Mouse (Mus musculus): ENCODE data around the gene Pde11a. TPM values are rescaled to one million over a fixed set of nuclear protein-coding genes. Genes with fewer than 3 reads are reported as not detected.

The Pde11a gene
- polyA plus RNA-seq, 1 experiment, result 0.30 TPM

DNA sequence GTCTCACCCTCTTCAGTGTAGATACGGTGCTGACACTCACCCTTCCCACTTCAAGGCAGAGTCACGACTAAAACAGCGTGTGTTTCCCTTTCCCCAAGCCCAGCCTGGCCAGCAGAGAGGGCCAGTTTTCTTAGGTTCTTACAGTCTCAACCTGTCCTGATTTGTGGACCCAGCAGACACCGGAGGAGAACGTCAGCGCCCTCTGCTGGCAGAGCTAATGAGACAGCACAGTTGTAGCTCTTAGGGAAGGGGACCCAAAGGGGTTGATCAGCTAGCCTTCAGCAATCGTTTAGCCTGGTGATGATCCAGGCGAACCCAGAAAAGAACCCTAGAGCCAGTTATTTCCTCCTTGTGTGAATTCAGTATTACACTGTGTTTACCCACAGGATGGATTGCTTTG, 337.2 kb downstream of the Pde11a start:
- WGBS, result 28% methylated on average over 8 of the region's 8 CpGs

DNA sequence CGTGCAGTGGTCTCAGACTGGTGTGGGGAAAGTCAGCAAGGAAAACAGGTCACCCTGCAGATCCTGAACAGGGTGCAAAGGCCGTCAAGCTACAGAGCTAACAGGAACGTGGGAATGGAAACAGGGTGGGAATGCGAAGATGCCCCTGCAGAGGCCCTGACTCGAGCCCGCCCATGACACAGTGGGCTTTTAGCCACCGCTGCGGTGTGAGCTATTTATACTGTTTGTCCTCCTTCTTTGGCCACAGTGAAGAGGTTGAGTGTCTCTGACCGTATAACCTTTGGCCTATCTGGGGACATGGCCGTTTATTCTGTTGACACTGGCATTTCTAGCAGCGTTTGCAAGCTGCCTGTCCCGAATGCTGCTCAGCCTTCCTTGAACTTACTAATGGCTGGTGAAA, 338.9 kb downstream of the Pde11a start:
- H3K4me1 ChIP-seq (ENCODE audit: control insufficient read depth, insufficient read depth, insufficient read length, low read length), result peaks cover 7% of the 10 kb centered on the region; the same call in 1 of the 2 replicates
- no peak overlapping the region for H3K27ac ChIP-seq (ENCODE audit: insufficient read depth, low read depth, low read length)
- TF ChIP-seq POLR2A (IDR thresholded peaks at IDR 0.05; ENCODE audit: low read depth, low read length) (no peak), CTCF (IDR thresholded peaks at IDR 0.05; ENCODE audit: extremely low read depth, insufficient read length, insufficient replicate concordance, low read depth, low read length) (no peak)
- WGBS, result 37% methylated on average over 12 of the region's 12 CpGs
- no peaks in the 10 kb centered on the region for H3K36me3 ChIP-seq (ENCODE audit: control insufficient read depth, insufficient read depth, low read length)
- H3K27me3 ChIP-seq (ENCODE audit: control insufficient read depth, insufficient read depth, low read length), result no peaks in the 10 kb centered on the region
- no peak overlapping the region for H3K4me3 ChIP-seq (ENCODE audit: low read depth, low read length)

More for the DNA sequence above, 337.2 kb downstream of the Pde11a start:
- Histone ChIP-seq H3K4me1 (ENCODE audit: control insufficient read depth, insufficient read depth, insufficient read length, low read length) (peaks cover 7% of the 10 kb centered on the region; the same call in 1 of the 2 replicates), H3K4me3 (ENCODE audit: low read depth, low read length) (no peak overlapping the region), H3K36me3 (ENCODE audit: control insufficient read depth, insufficient read depth, low read length) (no peaks in the 10 kb centered on the region), H3K27me3 (ENCODE audit: control insufficient read depth, insufficient read depth, low read length) (no peaks in the 10 kb centered on the region), H3K27ac (ENCODE audit: insufficient read depth, low read depth, low read length) (no peak overlapping the region)
- TF ChIP-seq CTCF (IDR thresholded peaks at IDR 0.05; ENCODE audit: extremely low read depth, insufficient read length, insufficient replicate concordance, low read depth, low read length) (peak; percentile 84; the same call in 1 of the 2 replicates), POLR2A (IDR thresholded peaks at IDR 0.05; ENCODE audit: low read depth, low read length) (no peak)

DNA sequence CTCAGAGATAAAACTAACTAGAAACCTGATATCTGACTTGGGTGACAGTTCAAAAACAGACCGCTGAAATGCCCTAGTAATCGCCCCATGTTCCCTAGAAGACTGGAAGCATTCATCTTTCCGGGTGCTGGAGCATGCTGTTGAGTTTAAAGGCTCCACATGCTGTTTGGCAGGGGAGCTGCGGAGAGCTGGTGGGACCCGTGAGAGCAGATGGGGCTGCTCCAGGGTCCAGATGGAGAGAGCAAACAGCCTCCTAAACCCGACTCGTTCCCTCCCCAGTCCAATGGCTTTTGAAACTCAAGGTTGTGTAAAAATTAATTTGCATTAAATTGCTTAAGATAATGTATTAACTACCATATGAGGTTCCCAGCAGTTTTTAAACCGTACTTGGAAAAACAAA, 339.9 kb downstream of the Pde11a start:
- Histone ChIP-seq H3K27me3 (ENCODE audit: control insufficient read depth, insufficient read depth, low read length) (no peaks in the 10 kb centered on the region), H3K4me1 (ENCODE audit: control insufficient read depth, insufficient read depth, insufficient read length, low read length) (peaks cover 7% of the 10 kb centered on the region; the same call in 1 of the 2 replicates), H3K4me3 (ENCODE audit: low read depth, low read length) (no peak overlapping the region), H3K36me3 (ENCODE audit: control insufficient read depth, insufficient read depth, low read length) (no peaks in the 10 kb centered on the region), H3K27ac (ENCODE audit: insufficient read depth, low read depth, low read length) (no peak overlapping the region)
- no peak for TF ChIP-seq POLR2A (IDR thresholded peaks at IDR 0.05; ENCODE audit: low read depth, low read length)
- no peak for TF ChIP-seq CTCF (IDR thresholded peaks at IDR 0.05; ENCODE audit: extremely low read depth, insufficient read length, insufficient replicate concordance, low read depth, low read length)
- WGBS, result 51% methylated on average over 8 of the region's 8 CpGs

DNA sequence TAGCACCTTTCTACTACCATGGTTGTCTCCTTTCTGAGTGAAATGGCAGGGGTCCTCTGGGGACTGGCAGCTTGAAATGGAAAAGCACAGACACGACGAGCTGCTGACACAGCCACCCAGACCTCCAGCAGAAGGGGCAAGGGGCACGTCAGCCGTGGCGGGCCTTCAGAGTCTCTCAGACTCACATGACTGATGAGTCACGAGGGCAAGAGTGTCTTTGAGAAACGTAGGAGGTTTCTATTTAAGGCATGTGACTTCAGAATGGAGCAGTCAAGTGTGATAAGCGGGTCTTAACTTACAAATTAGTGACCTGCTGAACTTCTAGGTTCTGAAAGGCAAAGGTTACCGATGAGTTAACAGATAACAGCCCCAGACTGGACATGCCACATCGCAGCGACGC, 340.8 kb downstream of the Pde11a start:
- Histone ChIP-seq H3K27me3 (ENCODE audit: control insufficient read depth, insufficient read depth, low read length) (no peaks in the 10 kb centered on the region), H3K36me3 (ENCODE audit: control insufficient read depth, insufficient read depth, low read length) (no peaks in the 10 kb centered on the region), H3K4me1 (ENCODE audit: control insufficient read depth, insufficient read depth, insufficient read length, low read length) (peaks cover 7% of the 10 kb centered on the region; the same call in 1 of the 2 replicates), H3K27ac (ENCODE audit: insufficient read depth, low read depth, low read length) (no peak overlapping the region; the same call in 1 of the 2 replicates), H3K4me3 (ENCODE audit: low read depth, low read length) (no peak overlapping the region)
- 39% methylated on average over 12 of the region's 12 CpGs for WGBS
- TF ChIP-seq CTCF (IDR thresholded peaks at IDR 0.05; ENCODE audit: extremely low read depth, insufficient read length, insufficient replicate concordance, low read depth, low read length), result no peak
- no peak for TF ChIP-seq POLR2A (IDR thresholded peaks at IDR 0.05; ENCODE audit: low read depth, low read length)

DNA sequence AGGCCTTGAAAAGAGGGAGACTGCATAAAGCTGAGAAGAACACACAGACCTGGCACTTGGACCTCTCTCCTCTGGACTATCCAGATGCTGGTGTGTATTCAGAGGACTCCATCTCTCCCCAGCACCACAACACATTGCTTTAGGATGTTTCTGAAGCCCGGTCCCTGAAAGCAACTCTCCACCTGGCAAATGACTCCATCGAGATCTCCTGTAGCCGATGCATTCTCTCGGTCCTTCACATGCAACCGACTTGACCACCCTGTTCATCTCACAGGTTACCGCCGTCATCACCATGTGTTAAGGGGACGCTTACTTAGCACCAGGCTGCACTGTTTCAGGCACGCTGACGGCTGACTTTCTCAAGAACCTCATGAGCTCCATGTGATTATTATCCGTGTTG, 343.7 kb downstream of the Pde11a start:
- Histone ChIP-seq H3K4me1 (ENCODE audit: control insufficient read depth, insufficient read depth, insufficient read length, low read length) (peaks cover 10% of the 10 kb centered on the region), H3K4me3 (ENCODE audit: low read depth, low read length) (no peak overlapping the region), H3K36me3 (ENCODE audit: control insufficient read depth, insufficient read depth, low read length) (no peaks in the 10 kb centered on the region), H3K27ac (ENCODE audit: insufficient read depth, low read depth, low read length) (no peak overlapping the region), H3K27me3 (ENCODE audit: control insufficient read depth, insufficient read depth, low read length) (no peaks in the 10 kb centered on the region)
- TF ChIP-seq POLR2A (IDR thresholded peaks at IDR 0.05; ENCODE audit: low read depth, low read length), result no peak
- TF ChIP-seq CTCF (IDR thresholded peaks at IDR 0.05; ENCODE audit: extremely low read depth, insufficient read length, insufficient replicate concordance, low read depth, low read length), result no peak
- WGBS, result 94% methylated on average over 11 of the region's 11 CpGs

DNA sequence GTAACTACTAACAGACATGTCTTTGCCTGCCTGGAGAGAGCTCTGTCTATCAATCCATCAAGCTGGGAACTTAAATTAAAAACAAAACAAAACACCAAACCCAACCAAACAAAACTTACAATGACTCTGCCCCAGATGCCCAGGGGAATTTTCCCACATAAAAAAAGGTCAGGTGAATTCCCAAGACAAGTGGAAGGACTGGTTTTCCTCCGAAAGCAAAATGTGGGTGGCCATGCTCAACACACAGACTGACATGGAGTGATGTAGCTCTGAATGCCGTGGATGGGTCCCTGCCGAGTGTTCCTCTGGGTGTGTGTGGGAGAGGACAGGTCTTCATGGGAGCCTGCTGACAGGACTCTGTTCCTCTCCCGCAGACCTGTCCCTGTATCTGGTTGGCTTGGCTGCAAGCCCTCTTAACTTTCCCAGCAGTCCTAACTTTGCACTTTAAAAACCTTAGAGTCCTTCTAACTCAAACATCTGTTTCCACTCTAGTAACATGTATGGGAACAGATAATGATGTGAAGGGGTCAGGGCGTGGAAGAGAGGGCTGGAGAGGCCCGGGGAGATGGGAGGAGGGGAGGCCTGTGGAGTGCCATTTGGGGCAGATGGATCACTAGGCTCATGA, 346.9 kb downstream of the Pde11a start:
- Histone ChIP-seq H3K36me3 (ENCODE audit: control insufficient read depth, insufficient read depth, low read length) (no peaks in the 10 kb centered on the region), H3K27me3 (ENCODE audit: control insufficient read depth, insufficient read depth, low read length) (no peaks in the 10 kb centered on the region), H3K4me1 (ENCODE audit: control insufficient read depth, insufficient read depth, insufficient read length, low read length) (peaks cover 3% of the 10 kb centered on the region), H3K4me3 (ENCODE audit: low read depth, low read length) (no peak overlapping the region), H3K27ac (ENCODE audit: insufficient read depth, low read depth, low read length) (no peak overlapping the region)
- TF ChIP-seq CTCF (IDR thresholded peaks at IDR 0.05; ENCODE audit: extremely low read depth, insufficient read length, insufficient replicate concordance, low read depth, low read length) (no peak), POLR2A (IDR thresholded peaks at IDR 0.05; ENCODE audit: low read depth, low read length) (no peak)
- 64% methylated on average over 6 of the region's 6 CpGs for WGBS

DNA sequence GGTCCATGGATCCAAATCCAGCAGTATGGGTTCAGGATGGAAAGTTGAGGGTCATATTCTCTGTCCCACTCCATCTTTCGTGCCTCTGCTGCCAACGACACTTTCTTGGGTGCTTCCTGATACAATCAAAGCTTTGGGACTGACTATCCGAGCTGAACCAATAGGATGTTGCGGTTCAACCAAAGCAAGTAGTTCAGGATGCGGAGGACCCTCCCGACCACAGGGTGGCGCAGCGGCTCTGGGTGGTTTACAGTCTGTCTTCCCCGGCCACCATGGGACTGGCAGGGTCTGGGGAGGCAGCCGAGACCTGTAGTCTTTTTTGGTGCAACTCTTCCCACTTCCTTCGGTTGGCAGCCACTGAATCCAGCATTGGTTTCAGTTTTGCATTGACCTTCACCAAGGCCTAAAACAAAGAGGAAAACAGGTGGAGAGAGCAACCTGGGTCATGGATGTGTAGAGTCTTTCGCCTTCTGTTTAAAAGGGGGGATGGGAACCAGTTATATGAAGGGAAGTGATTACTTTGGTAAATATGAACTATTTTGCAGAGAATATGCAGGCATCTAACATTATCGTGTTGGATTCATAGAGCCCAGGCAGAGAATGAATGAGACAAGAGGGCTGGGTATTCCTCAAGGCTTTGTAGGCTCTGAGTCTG, 347.6 kb downstream of the Pde11a start:
- Histone ChIP-seq H3K36me3 (ENCODE audit: control insufficient read depth, insufficient read depth, low read length) (no peaks in the 10 kb centered on the region), H3K27me3 (ENCODE audit: control insufficient read depth, insufficient read depth, low read length) (no peaks in the 10 kb centered on the region), H3K4me3 (ENCODE audit: low read depth, low read length) (no peak overlapping the region), H3K27ac (ENCODE audit: insufficient read depth, low read depth, low read length) (no peak overlapping the region), H3K4me1 (ENCODE audit: control insufficient read depth, insufficient read depth, insufficient read length, low read length) (peaks cover 3% of the 10 kb centered on the region)
- 52% methylated on average over 13 of the region's 13 CpGs for WGBS
- peak; percentile 59 for TF ChIP-seq CTCF (IDR thresholded peaks at IDR 0.05; ENCODE audit: extremely low read depth, insufficient read length, insufficient replicate concordance, low read depth, low read length)
- TF ChIP-seq POLR2A (IDR thresholded peaks at IDR 0.05; ENCODE audit: low read depth, low read length), result no peak

Measured in small intestine, adult 2 months (tissue).